Mouse (Mus musculus) gastrocnemius, postnatal 36 days (tissue): ENCODE measurements around the gene Hs6st2. TPM values are rescaled to one million over a fixed set of nuclear protein-coding genes. Genes with fewer than 3 reads are reported as not detected.

Experiments
- DNase-seq, 2 experiments: peaks; one replicate each; pipeline ENCODE4 v3.0.0; 2022
- intact Hi-C: fragments of 180-260 bp; cut with DNase I; formaldehyde crosslinking; loops from one replicate; pipeline ENCODE4 v1.15.1; 2025
- total RNA-seq, 2 experiments: library from RNA; stranded (reverse); gene quantifications; 2 replicates each; pipeline ENCODE4 v1.2.3; 2021

Hs6st2 gene
- total RNA-seq, 2 experiments from 2014 or later = 3.0 to 3.7 TPM

DNA sequence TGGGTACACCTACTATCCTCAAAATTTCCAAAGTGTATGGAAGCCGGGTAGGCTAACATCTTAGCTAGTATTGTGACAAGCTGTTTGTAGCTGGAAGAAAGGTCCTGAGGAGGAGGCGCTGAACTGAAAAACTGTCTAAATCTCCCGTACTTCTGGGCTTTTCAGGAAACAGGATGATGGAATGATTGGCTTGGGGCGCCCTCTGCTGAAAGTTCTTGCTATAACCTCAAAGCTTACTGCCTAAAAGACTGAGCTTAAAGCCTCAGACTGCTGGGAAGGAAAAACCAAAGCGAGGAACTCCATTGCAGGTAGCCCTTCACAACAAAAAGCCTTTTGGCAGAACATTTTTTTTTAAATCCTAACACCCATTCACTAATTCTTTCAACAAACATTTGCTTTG, 307.0 kb downstream of the Hs6st2 start:
- intact Hi-C loops = loop anchor here (2.0 to 10.0 kb wide), 3 partner anchors 200 to 717 kb away; no protein-coding TSS in a partner anchor
- DNase-seq = peak; percentile 27 to 32

DNA sequence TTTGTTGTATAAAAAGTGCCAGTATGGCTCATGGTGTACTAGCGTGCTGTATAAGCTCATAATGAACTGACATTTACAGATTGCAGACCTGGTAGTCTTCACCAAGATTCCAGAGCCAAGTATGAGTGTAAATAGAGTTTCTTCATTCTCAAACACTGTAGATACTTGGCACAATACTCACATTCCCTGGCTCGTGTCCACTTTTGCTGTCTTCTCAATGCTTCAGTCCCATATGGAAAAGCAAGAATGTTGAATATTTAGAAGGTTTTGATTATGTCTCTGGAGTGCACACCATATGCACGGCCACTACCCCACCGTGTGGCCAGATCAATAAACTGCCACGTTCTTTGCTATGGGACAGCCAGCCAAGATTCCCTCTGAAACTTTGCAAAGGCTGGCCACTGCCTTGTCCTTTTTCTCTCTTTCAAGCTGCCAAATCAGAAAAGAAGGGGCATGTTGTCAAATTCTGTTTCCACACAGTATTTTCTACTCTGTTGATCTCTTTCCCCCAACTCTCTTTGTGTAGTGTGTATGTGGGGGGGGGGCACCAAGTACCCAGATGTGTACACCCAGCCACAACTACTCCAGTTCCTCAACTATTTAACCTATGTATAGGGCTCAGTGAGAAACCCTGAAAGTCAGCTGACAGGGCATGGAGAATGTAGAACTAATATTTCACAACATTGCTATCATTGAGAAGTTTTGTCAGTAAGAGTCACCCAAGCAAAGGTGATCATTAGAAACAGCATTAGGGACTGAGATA, 309.0 kb downstream of the Hs6st2 start:
- DNase-seq = no peak
- intact Hi-C loops = loop anchor here (10.0 kb wide), 1 partner anchor 198 kb away; no protein-coding TSS in a partner anchor

GRCm38 (mm10) chrX:51349682-51350081, 332.0 kb downstream of the Hs6st2 start:
- intact Hi-C loops = no loop called here
- DNase-seq = no peak

GRCm38 (mm10) chrX:51343595-51343994, 338.1 kb downstream of the Hs6st2 start:
- no peak for DNase-seq
- intact Hi-C loops = no loop called here

Other genes with a start within 250 kb of the Hs6st2 start
- not detected for gene Usp26, start 119.4 kb upstream of the Hs6st2 start, total RNA-seq